Mouse (Mus musculus) bone marrow macrophage, adult 2 months (primary cell): ENCODE measurements at regions not wholly inside any gene's neighbourhood (a gene's known extent, or its start where the extent isn't known, plus 50 kb on each side); places are given as distances from the start of the nearest gene placed in this dataset.

Source experiments
- CTCF ChIP-seq: IDR thresholded peaks from 2 replicates; pipeline ENCODE4 v1.5.1; 2012; ENCODE audit warnings: low read depth, mild to moderate bottlenecking, low read length, moderate library complexity
- POLR2A ChIP-seq: IDR thresholded peaks from 2 replicates; pipeline ENCODE4 v1.6.1; 2012; ENCODE audit warnings: mild to moderate bottlenecking, low read depth, low read length, borderline replicate concordance

- TF ChIP-seq CTCF, result no peak
- no peak for TF ChIP-seq POLR2A
These were observed 1147.4 kb upstream of the Gulo start for GRCm38 (mm10) chr14:67156366-67156765.
